Mouse (Mus musculus) embryo, embryonic 11.5 days (tissue): ENCODE measurements around the gene Tmprss12.
"Not testable (repeated sequence)": the region's sequence is repeated elsewhere in the genome, so short reads cannot be mapped to it uniquely, and the experiment has no call there.

Experiments
- DNase-seq: peaks from one replicate; pipeline ENCODE4 v3.0.0-alpha.2; 2012; ENCODE audit warnings: low read depth, low spot score

The Tmprss12 gene

GRCm38 (mm10) chr15:100273791-100274308, 6.8 kb upstream of the Tmprss12 start:
- not testable (repeated sequence) for DNase-seq

GRCm38 (mm10) chr15:100274790-100275559, 5.7 kb upstream of the Tmprss12 start:
- DNase-seq: no peak

GRCm38 (mm10) chr15:100276403-100276802, 4.2 kb upstream of the Tmprss12 start:
- no peak for DNase-seq

GRCm38 (mm10) chr15:100277586-100277985, 3.1 kb upstream of the Tmprss12 start:
- no peak for DNase-seq

- DNase-seq: no peak
Measured at GRCm38 (mm10) chr15:100288980-100289379, 8.3 kb downstream of the Tmprss12 start.

- DNase-seq: no peak
Measured at GRCm38 (mm10) chr15:100290858-100291257, 10.2 kb downstream of the Tmprss12 start.

- DNase-seq: no peak
Measured at GRCm38 (mm10) chr15:100292326-100292725, 11.7 kb downstream of the Tmprss12 start.

- no peak for DNase-seq
Measured at GRCm38 (mm10) chr15:100297856-100298255, 17.2 kb downstream of the Tmprss12 start.

GRCm38 (mm10) chr15:100300499-100300898, 19.9 kb downstream of the Tmprss12 start:
- DNase-seq: no peak

GRCm38 (mm10) chr15:100301556-100301955, 20.9 kb downstream of the Tmprss12 start:
- DNase-seq: no peak

- DNase-seq: no peak
Measured at GRCm38 (mm10) chr15:100303428-100304018, 22.9 kb downstream of the Tmprss12 start.

- peak; percentile 56 for DNase-seq
Measured at GRCm38 (mm10) chr15:100304019-100304991, 23.7 kb downstream of the Tmprss12 start, which contains the start of gene Mettl7a1. TSS of gene Mettl7a1 (plus strand) at chr15:100304140.

GRCm38 (mm10) chr15:100306201-100306600, 25.6 kb downstream of the Tmprss12 start:
- no peak for DNase-seq

- DNase-seq: not testable (repeated sequence)
Measured at GRCm38 (mm10) chr15:100307438-100308096, 26.9 kb downstream of the Tmprss12 start.

GRCm38 (mm10) chr15:100312346-100312745, 31.7 kb downstream of the Tmprss12 start:
- DNase-seq: no peak

GRCm38 (mm10) chr15:100314448-100315145, 34.0 kb downstream of the Tmprss12 start:
- DNase-seq: no peak

- not testable (repeated sequence) for DNase-seq
Measured at GRCm38 (mm10) chr15:100318014-100318671, 37.5 kb downstream of the Tmprss12 start.

- no peak for DNase-seq
Measured at GRCm38 (mm10) chr15:100319884-100320283, 39.2 kb downstream of the Tmprss12 start.

- no peak for DNase-seq
Measured at GRCm38 (mm10) chr15:100320295-100320905, 39.8 kb downstream of the Tmprss12 start.
